Mouse (Mus musculus): ENCODE measurements around the gene Slc11a1. TPM values are rescaled to one million over a fixed set of nuclear protein-coding genes. Genes with fewer than 3 reads are reported as not detected.

The Slc11a1 gene
- polyA plus RNA-seq, 1 experiment, result 16.9 TPM

DNA sequence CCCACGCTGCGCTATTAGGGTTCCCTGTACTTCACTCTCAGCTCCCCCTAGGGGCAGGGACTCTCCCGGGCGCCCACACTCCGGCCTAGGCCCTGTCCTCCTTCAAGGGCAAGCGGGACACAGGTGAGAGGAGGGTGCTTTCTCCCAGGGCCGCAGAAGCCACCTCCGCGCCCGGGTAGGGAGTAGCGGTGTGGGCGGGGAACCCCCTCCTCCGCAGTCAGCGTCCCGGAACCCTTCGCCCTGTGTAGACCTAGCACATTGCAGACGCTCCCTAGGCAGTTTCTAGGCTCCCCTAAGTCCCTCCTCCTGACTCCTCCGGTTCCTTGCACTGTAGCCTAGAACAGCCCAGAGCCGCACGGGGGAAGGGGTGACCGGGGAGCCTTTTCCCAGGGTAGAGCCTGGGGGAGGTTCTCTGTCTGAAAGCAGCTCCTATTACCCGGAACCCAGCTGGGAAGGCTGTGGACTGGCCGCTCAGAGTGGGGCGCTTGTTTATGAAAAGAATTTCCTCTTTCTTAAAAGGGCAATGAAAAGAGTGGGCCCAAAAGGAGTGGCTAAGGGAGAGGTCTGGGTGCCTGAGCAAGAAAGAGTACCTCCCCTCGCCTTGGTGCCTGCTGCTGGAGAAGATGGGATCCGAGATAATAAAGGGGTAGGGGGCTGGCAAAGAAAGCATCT, 11.9 kb downstream of the Slc11a1 start:
- TF ChIP-seq POLR2A (IDR thresholded peaks at IDR 0.05; ENCODE audit: borderline replicate concordance, control insufficient read depth, low read depth, low read length) (peak; percentile 44; the same call in 1 of the 2 replicates), CTCF (IDR thresholded peaks at IDR 0.05; ENCODE audit: control insufficient read depth, insufficient read depth, low read length) (peak; percentile 52; the same call in 1 of the 2 replicates)
- H3K4me1 ChIP-seq (ENCODE audit: control insufficient read depth, insufficient read depth, low read length), result peaks cover 2% of the 10 kb centered on the region; the same call in 1 of the 2 replicates
- under 1% methylated on average over 26 of the region's 26 CpGs for WGBS
- H3K27ac ChIP-seq (ENCODE audit: control insufficient read depth, insufficient read depth, low read depth, low read length, poor library complexity), result peak overlapping the region; percentile 98
- peak overlapping the region; percentile 72 for H3K4me3 ChIP-seq (replicated peaks; ENCODE audit: control insufficient read depth, low read depth, low read length)

GRCm38 (mm10) chr1:74387386-74387988, 12.5 kb downstream of the Slc11a1 start:
- TF ChIP-seq CTCF (IDR thresholded peaks at IDR 0.05; ENCODE audit: control insufficient read depth, insufficient read depth, low read length) (no peak), POLR2A (IDR thresholded peaks at IDR 0.05; ENCODE audit: borderline replicate concordance, control insufficient read depth, low read depth, low read length) (no peak)
- 26% methylated on average over 15 of the region's 15 CpGs for WGBS
- peaks cover 2% of the 10 kb centered on the region; the same call in 1 of the 2 replicates for H3K4me1 ChIP-seq (ENCODE audit: control insufficient read depth, insufficient read depth, low read length)

GRCm38 (mm10) chr1:74388398-74388920, 13.5 kb downstream of the Slc11a1 start:
- 81% methylated on average over 7 of the region's 7 CpGs for WGBS
- H3K27ac ChIP-seq (ENCODE audit: control insufficient read depth, insufficient read depth, low read depth, low read length, poor library complexity), result no peak overlapping the region
- H3K4me3 ChIP-seq (replicated peaks; ENCODE audit: control insufficient read depth, low read depth, low read length), result no peak overlapping the region
- TF ChIP-seq POLR2A (IDR thresholded peaks at IDR 0.05; ENCODE audit: borderline replicate concordance, control insufficient read depth, low read depth, low read length) (no peak), CTCF (IDR thresholded peaks at IDR 0.05; ENCODE audit: control insufficient read depth, insufficient read depth, low read length) (no peak)
- H3K4me1 ChIP-seq (ENCODE audit: control insufficient read depth, insufficient read depth, low read length), result peaks cover 2% of the 10 kb centered on the region; the same call in 1 of the 2 replicates

More at GRCm38 (mm10) chr1:74387386-74387988, 12.5 kb downstream of the Slc11a1 start:
- Histone ChIP-seq H3K4me3 (replicated peaks; ENCODE audit: control insufficient read depth, low read depth, low read length) (peak overlapping the region; percentile 72), H3K27ac (ENCODE audit: control insufficient read depth, insufficient read depth, low read depth, low read length, poor library complexity) (peak overlapping the region; percentile 98)

GRCm38 (mm10) chr1:74389831-74390286, 14.9 kb downstream of the Slc11a1 start:
- Histone ChIP-seq H3K27ac (ENCODE audit: control insufficient read depth, insufficient read depth, low read depth, low read length, poor library complexity) (peak overlapping the region; percentile 44), H3K4me1 (ENCODE audit: control insufficient read depth, insufficient read depth, low read length) (peaks cover 2% of the 10 kb centered on the region; the same call in 1 of the 2 replicates)
- WGBS, result under 1% methylated on average over 29 of the region's 29 CpGs

DNA sequence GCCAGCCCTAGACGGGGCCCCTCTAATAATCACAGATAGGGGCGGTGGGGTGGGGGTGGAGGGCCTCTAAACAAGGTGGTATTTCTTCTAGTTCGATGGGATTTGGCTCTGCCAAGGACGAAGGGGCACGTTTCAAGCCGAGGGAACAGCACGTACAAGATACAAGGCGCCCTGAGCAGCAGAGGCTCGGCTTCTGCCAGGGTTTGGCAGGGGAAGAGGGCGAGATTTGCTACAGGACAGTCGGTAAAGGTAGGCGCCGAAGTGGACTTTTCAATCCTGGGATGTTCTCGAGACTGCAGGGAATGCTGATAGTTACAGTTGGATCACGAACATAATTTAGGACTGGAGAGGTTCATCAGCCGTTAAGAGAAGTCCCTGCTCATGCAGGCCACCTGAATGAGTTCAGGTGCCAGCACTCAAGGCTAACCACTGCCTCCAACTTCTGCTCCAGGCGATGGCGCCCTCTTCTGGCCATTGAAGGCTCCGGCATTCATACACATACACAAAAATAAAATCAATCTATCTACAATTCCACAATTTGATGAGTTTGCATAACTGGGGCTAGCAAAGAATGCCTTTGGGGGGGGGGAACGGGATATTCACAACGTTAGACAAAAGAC, 15.4 kb downstream of the Slc11a1 start:
- Histone ChIP-seq H3K27ac (ENCODE audit: control insufficient read depth, insufficient read depth, low read depth, low read length, poor library complexity) (peak overlapping the region; percentile 80), H3K4me3 (replicated peaks; ENCODE audit: control insufficient read depth, low read depth, low read length) (peak overlapping the region; percentile 73), H3K4me1 (ENCODE audit: control insufficient read depth, insufficient read depth, low read length) (peaks cover 2% of the 10 kb centered on the region; the same call in 1 of the 2 replicates)
- TF ChIP-seq POLR2A (IDR thresholded peaks at IDR 0.05; ENCODE audit: borderline replicate concordance, control insufficient read depth, low read depth, low read length) (no peak), CTCF (IDR thresholded peaks at IDR 0.05; ENCODE audit: control insufficient read depth, insufficient read depth, low read length) (peak; percentile 88)
- WGBS, result 1% methylated on average over 21 of the region's 21 CpGs

More at GRCm38 (mm10) chr1:74389831-74390286, 14.9 kb downstream of the Slc11a1 start:
- no peak overlapping the region for H3K4me3 ChIP-seq (replicated peaks; ENCODE audit: control insufficient read depth, low read depth, low read length)
- no peak for TF ChIP-seq CTCF (IDR thresholded peaks at IDR 0.05; ENCODE audit: control insufficient read depth, insufficient read depth, low read length)
- no peak; the same call in 1 of the 2 replicates for TF ChIP-seq POLR2A (IDR thresholded peaks at IDR 0.05; ENCODE audit: borderline replicate concordance, control insufficient read depth, low read depth, low read length)

DNA sequence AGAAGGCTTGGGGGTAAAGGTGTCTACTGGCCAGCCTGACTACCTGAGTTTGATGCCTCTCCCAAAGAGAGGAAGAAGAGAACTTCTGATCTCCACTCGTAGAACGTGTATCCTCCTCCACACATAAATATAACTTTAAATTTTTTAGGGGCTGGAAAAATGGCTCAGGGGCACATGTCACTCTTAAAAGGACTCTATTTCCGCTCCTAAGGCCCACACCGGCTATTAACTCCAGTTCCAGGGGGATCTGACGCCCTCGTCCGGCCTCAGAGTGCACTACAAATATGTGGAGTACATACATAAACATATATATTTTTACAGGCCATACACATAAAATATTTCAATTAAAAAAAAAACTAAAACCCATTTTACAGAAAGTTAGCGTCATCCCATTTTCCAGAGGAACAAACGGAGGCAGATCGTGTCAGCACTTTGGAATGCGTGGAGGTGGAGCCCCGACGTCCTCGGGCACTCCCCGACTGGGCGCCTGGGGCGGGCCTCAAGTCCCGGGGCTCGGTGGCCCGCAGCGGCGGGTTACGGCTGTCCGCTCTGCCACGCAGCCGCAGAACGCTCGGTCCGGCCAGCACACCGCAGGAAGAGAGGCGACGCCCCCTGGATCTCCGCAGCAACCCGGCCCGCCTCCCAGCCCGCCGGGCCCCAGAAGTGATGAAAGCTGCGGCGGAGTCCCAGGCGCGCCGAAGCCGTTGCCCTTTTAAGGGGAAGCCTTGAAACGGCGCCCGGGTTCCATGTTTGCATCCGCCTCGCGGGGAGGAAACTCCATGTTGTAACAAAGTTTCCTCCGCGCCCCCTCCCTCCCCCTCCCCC, 16.1 kb downstream of the Slc11a1 start, which contains the start of gene Ctdsp1:
Ctdsp1 (plus strand) TSS at position 586 of the 825 bp plus-strand sequence.
- Histone ChIP-seq H3K4me1 (ENCODE audit: control insufficient read depth, insufficient read depth, low read length) (peaks cover 2% of the 10 kb centered on the region; the same call in 1 of the 2 replicates), H3K27ac (ENCODE audit: control insufficient read depth, insufficient read depth, low read depth, low read length, poor library complexity) (peak within 1 kb of the TSS; percentile 99), H3K4me3 (replicated peaks; ENCODE audit: control insufficient read depth, low read depth, low read length) (peak within 1 kb of the TSS; percentile 98)
- WGBS, result 2% methylated on average over 51 of the region's 51 CpGs
- TF ChIP-seq POLR2A (IDR thresholded peaks at IDR 0.05; ENCODE audit: borderline replicate concordance, control insufficient read depth, low read depth, low read length) (peak; percentile 40; the same call in 1 of the 2 replicates), CTCF (IDR thresholded peaks at IDR 0.05; ENCODE audit: control insufficient read depth, insufficient read depth, low read length) (peak; percentile 32; the same call in 1 of the 2 replicates)

DNA sequence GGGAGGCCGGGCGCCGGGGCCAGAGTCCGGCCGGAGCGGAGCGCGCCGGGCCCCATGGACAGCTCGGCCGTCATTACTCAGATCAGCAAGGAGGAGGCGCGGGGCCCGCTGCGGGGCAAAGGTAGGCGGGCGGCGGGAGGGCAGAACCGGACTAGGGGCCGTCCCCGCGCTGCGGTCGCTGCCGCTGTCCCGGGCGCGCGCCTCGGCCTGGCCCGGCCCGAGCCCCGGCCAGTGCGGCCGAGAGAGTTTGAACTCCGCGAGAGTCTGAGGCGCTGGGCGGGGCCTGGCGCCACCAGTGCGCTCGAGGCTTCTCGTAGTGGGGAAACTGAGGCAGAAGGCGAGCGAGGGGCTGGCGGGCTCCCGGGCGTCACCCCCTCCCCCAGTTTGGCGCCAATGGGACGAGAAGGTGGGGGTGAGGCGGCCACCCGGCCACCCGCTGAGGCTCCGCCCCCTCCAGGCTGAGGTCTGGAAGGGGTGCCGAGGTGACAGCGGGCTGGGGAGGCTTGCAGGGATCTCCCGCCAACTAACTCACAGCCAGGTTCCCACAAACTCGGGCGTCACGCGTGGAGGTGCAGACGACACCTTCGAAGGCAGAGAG, 16.9 kb downstream of the Slc11a1 start:
- 1% methylated on average over 62 of the region's 63 CpGs for WGBS
- peaks cover 2% of the 10 kb centered on the region; the same call in 1 of the 2 replicates for H3K4me1 ChIP-seq (ENCODE audit: control insufficient read depth, insufficient read depth, low read length)
- H3K4me3 ChIP-seq (replicated peaks; ENCODE audit: control insufficient read depth, low read depth, low read length), result peak overlapping the region; percentile 98
- TF ChIP-seq POLR2A (IDR thresholded peaks at IDR 0.05; ENCODE audit: borderline replicate concordance, control insufficient read depth, low read depth, low read length) (peak; percentile 41; the same call in 1 of the 2 replicates), CTCF (IDR thresholded peaks at IDR 0.05; ENCODE audit: control insufficient read depth, insufficient read depth, low read length) (no peak)
- peak overlapping the region; percentile 99 for H3K27ac ChIP-seq (ENCODE audit: control insufficient read depth, insufficient read depth, low read depth, low read length, poor library complexity)

Measured in bone marrow, adult 2 months (tissue).